Mouse (Mus musculus): ENCODE data around the gene Ndrg2.

Ndrg2 gene

DNA sequence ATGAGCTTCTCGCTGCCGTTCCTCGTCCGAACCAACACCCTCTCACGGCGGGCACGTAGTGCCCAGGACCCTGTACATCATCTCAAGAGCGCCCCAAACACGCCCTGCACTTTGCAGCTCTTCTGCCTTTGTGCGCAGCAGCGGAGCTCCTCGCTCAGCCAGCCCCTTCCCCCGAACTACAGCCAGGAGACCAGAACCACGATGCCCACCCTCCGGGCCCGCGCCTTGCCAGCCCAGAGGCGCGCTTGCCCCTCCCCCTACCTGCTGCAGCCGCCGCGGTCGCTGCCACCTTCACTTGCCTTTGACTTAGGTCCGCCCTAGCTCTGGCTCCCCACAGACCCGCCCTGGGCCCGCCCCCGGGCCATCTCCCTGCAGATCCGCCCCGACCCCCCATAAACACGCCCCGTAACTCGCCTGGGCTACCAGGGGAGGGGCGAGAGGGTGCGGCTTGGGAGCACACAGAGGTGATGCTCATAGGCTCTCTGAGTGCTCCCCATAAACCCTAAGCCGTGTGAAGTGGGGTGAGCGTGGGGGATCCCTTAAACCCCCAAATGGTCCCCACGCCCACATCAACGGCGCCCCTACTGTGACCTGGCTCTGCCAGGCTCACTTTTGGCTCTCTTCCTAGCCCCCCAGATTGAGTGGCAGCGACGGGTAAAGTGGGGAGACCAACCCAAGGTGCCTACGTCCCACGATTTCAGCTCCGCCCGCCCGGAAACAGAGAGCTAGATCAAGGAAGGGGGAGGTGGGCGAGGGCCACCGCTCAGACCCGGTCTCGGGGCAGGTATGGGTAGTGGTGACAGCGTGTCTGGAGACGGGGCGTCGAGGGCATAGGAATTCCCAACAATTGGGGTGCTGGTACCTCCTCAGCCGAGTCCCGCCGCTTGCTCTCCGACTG, 647 bp downstream of the Ndrg2 start:
- DNase-seq (ENCODE audit: low spot score) = peak; percentile 32

- no peak for DNase-seq (ENCODE audit: low spot score)
Measured at GRCm38 (mm10) chr14:51912391-51913061, 1.4 kb downstream of the Ndrg2 start.

- no peak for DNase-seq (ENCODE audit: low spot score)
Measured at GRCm38 (mm10) chr14:51911301-51911700, 2.7 kb downstream of the Ndrg2 start.

GRCm38 (mm10) chr14:51906102-51906501, 7.9 kb downstream of the Ndrg2 start:
- DNase-seq (ENCODE audit: low spot score) = no peak

GRCm38 (mm10) chr14:51904706-51905105, 9.3 kb downstream of the Ndrg2 start:
- DNase-seq (ENCODE audit: low spot score) = no peak

DNA sequence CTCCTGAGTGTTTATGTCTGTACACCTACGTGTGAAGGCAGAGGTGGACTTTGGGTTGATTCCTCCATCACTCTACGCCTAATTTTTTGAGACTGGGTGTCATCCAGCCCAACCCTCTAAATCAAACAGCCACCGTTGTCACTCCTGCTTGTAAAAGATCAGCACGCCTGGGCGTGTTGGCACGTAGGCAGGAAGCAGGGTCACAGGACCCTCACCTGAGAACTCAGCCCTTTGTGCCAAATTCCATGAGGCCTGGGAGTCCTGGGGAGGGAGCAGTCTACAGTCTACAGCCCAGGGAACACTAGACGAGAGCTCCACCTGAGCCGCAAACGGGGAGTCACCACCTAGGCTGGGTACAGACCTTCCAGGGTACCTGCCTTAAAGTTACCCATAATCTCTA, 10.2 kb downstream of the Ndrg2 start:
- DNase-seq (ENCODE audit: low spot score) = no peak

DNA sequence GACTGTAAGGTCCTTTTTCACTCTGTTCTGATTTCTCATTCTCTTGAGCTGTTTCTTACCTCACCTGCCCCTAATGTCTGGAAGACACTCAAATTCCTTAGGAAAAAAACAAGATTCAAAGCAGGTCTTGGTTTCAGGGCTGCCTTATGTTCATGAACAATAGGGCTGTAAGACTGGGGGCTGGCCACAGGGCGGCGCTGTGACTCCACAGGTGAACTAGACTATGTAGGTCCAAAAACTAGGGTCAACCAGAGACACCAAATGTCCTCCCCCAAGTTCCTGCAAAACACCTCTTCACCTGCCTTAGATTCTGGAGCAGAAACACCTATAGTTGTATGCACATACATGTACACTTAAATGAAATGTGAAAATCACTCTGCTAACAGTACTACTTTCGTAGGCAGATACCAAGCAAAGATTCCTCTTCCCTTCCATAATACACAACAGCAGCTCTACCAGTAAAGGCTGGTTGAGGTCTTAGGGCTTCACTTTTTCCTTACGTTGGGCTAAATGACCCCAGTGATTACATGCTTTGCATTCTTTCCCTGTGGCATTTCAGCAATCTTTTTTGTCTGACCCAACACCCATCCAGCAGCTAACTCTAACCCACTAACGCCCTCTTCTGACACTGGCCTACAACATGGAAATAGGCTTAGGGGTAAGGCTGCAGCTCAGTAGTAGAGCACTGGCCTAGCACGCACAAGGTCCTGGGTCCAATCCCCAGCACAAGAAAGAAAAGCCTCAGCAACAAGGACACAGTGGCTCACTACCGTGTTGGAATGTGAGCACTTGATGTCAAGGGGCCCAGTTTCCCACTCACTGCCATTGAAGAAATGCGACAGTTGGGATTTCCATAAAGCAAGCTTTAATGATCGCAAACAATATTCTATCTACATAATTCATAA, 10.9 kb downstream of the Ndrg2 start:
- peak; percentile 88 for DNase-seq (ENCODE audit: low spot score)

- DNase-seq (ENCODE audit: low spot score) = no peak
Measured at GRCm38 (mm10) chr14:51899351-51899750, 14.6 kb downstream of the Ndrg2 start.

DNA sequence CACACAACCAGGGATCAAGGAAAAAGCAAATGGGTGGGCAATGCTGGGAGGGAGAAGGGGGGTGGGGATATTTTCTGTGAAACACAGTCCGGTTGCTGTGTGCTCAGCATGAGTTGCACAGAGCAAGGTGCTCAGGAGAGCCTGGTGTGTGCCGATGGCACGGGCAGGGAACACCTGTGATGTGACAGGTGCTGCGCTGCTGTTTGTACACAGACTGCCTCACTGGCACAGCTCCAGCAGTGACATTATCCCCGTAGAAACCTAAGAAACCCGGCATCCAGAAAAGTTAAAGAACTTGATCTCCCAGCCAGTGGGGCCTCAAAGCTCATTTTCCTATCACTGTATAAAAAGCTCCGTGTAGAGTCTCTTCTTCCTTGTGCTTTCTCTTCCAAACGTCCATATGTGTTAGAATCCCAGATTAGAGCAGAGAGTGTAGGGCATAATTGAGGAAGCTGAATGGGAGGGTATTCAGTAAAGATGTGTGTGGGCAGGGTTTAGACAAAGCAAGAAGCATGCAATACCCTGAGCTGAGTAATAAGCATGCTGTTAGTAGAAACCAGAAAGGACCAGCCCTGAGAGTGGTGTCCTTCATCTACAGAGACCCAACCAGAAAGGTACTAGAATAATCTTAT, 17.3 kb downstream of the Ndrg2 start:
- DNase-seq (ENCODE audit: low spot score) = no peak

DNA sequence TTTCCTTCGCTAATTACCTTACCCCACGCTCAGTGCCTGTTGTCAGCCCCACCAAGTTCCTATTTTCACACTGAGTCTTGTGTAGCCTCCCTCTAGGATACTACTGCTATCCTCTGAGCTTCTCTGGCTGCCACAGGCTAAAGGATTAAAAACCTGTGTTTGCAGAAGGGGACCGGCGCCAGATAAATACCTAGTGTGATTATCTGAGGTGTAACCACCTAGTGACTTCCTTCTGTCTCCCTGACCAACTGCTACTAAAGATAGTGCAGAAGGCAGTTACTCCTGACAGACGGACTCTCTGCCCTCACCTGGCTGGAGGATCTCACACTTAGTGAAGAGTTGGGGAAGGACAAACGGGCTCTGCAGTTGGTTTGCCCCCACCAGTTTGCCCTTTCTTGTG, 17.9 kb downstream of the Ndrg2 start:
- no peak for DNase-seq (ENCODE audit: low spot score)

DNA sequence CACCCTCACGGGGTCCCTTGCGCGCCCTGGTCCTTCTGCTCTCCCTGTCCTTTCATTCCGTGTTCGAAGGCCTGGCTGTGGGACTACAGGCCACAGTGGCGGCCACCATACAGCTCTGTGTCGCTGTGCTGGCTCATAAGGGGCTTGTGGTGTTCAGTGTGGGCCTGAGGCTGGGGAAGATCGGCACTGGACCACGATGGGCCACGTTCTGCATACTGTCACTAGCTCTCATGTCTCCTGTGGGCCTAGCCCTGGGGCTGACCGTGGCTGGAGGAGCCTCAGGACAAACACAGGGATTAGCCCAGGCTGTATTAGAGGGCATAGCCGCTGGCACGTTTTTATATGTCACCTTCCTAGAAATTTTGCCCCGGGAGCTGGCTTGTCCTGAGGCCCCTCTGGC, 18.9 kb downstream of the Ndrg2 start:
- no peak for DNase-seq (ENCODE audit: low spot score)

- no peak for DNase-seq (ENCODE audit: low spot score)
Measured at GRCm38 (mm10) chr14:51893809-51894208, 20.1 kb downstream of the Ndrg2 start.

DNA sequence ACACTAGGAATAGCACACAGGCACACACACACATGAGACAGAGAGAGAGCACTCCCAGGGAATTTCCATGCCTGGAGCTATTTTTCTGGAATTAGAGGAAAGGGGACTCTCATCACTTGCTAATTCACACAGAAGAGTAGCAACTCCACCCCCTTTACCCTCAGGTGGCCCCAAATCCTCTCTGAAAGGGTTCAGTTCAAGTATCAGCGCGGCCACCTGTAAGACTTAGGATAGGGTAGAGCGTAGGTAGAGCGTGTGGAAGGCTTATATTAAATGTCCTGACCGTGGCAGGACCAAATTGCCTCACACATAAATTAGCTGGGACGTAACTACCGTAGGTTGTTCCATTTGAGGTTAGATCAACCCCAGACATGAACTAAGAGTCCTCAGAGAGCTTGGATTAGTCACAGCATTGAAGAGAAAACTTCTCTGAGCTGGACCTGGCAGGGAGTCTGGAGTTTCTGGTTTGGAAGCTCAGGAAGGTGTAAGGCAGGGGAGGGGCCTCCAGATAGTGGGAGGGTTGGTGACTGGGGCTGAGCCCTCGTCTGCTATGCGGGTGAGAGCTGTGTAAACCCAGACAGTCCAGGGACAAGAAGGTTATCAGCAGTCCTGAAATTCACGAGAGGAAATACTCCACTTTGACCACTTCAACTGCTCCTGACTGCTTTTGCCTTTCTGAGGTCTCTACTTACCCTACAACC, 20.7 kb downstream of the Ndrg2 start:
- DNase-seq (ENCODE audit: low spot score) = no peak

GRCm38 (mm10) chr14:51892191-51892939, 21.6 kb downstream of the Ndrg2 start, which contains the start of gene Slc39a2:
TSS of gene Slc39a2 (plus strand) at chr14:51892889.
- DNase-seq (ENCODE audit: low spot score) = no peak

DNA sequence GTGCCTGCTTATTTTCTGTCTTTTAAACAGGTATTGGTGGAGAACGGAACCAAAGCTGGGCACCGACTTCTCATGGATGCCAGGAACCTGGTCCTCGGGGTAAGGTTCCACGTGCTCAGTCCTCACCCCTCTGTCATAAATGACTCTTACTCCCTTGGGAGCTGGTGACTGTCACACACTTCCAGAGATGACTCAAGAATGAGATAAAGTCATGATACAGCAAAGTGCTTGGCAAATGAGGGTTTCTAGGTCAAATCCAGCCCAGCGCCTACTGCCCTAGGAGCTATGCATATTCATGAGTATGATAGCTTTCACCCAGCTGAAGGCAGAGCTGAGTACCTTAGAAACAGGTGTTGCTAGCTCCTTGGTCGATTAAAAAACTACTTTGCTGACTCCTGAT, 24.1 kb downstream of the Ndrg2 start:
- no peak for DNase-seq (ENCODE audit: low spot score)

- no peak for DNase-seq (ENCODE audit: low spot score)
Measured at GRCm38 (mm10) chr14:51886051-51886450, 27.9 kb downstream of the Ndrg2 start.

DNA sequence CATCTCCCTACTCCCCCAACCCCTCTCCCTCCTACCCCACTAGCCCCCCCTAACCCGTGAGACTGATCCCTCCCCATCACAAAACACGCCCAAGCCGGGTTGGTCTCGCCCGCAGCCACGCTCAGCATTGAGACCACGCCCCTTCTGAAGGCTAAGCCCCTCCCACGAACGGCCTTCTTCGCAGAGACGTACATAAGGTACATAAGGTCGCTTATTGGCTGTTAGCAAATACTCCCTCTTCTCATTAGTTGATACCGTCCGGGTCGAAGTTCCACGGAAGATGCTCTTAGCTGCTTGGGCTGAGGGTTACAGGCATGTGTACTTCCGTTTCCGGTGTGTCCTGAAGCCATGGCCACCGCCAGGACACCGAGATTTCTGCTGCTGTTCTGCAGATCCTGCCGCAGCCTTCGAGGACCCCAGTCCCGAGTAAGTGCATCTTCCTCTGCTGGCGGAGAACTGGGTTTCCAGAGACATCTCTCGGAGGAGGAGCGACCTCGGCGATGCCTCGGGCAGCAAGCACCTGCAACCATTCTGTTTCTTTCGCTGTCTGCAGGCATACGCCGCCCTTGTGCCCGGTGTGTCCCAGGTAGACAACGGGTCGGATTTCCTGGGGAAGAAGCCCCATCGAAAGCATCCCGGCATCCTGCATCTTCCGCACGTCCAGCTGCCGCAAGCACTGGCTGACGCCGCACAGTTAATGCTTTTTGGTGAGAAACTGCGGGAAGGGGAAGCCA, 29.2 kb downstream of the Ndrg2 start, which contains the start of gene Mettl17:
Gene Mettl17 (plus strand): TSS at position 245 of the 734 bp plus-strand sequence.
- peak; percentile 99 for DNase-seq (ENCODE audit: low spot score)

DNA sequence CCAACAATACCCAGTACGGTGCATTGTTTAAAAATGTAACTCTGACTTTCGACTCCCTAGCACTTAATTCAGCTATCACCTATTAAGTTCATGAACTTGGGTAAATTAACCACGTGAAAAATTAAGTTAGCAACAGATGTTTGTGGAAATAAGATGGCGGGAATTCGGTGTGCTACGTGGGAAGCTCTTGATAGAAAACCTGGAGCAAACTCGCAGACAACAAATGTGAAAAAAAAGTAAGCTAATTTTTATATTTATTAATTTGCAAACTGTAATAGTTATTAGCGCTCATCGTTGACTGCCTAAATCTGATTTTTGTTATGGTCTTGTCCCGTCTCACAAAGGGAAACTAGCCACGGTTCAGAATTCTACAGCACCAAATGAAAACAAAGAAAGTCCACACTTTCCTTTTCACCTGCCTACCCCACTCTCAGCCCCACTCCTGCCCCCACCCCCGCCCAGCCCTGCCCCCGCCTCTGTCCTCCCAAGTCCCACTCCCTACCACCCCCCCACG, 29.9 kb downstream of the Ndrg2 start:
- DNase-seq (ENCODE audit: low spot score) = peak; percentile 35

- DNase-seq (ENCODE audit: low spot score) = peak; percentile 85
Measured at GRCm38 (mm10) chr14:51883527-51884030, 30.4 kb downstream of the Ndrg2 start.
